Mouse (Mus musculus) stomach, embryonic 15.5 days (tissue): ENCODE results near the gene Psmb3. TPM values are rescaled to one million over a fixed set of nuclear protein-coding genes. Genes with fewer than 3 reads are reported as not detected.
"Not testable (repeated sequence)": the region's sequence is repeated elsewhere in the genome, so short reads cannot be mapped to it uniquely, and the experiment has no call there.

ENCODE experiments used
- ATAC-seq: fragments of 200-750 bp; cut with Nextera tagmentation; 2 replicates; pipeline ENCODE4 v1.8.0; 2017; ENCODE audit warnings: low read depth, moderate number of reproducible peaks, moderate TSS enrichment; ENCODE audit not compliant: insufficient read depth, low FRiP score
- H3K27ac ChIP-seq: fragments of 300-500 bp; sonication (generic); 2 replicates; pipeline ENCODE4 v1.5.1; 2015; ENCODE audit warnings: mild to moderate bottlenecking, inconsistent platforms
- H3K27me3 ChIP-seq: fragments of 300-500 bp; sonication (generic); replicated peaks from 2 replicates; pipeline ENCODE4 v1.6.1; 2015; ENCODE audit warnings: inconsistent platforms
- H3K36me3 ChIP-seq: fragments of 300-500 bp; sonication (generic); 2 replicates; pipeline ENCODE4 v1.6.1; 2015; ENCODE audit warnings: inconsistent platforms
- H3K4me1 ChIP-seq: fragments of 300-500 bp; sonication (generic); 2 replicates; pipeline ENCODE4 v1.6.1; 2015; ENCODE audit warnings: inconsistent platforms
- H3K4me2 ChIP-seq: fragments of 300-500 bp; sonication (generic); 2 replicates; pipeline ENCODE4 v1.6.1; 2015; ENCODE audit warnings: mild to moderate bottlenecking, inconsistent platforms
- H3K4me3 ChIP-seq: fragments of 300-500 bp; sonication (generic); replicated peaks from 2 replicates; pipeline ENCODE4 v1.5.1; 2015; ENCODE audit warnings: inconsistent platforms
- H3K9ac ChIP-seq: fragments of 300-500 bp; sonication (generic); 2 replicates; pipeline ENCODE4 v1.6.1; 2015; ENCODE audit warnings: inconsistent platforms
- H3K9me3 ChIP-seq: fragments of 300-500 bp; sonication (generic); 2 replicates; pipeline ENCODE4 v1.6.1; 2016; ENCODE audit warnings: inconsistent platforms
- WGBS: fragments of 180-500 bp; shearing (Covaris S2); methylation state at CpG from one replicate; pipeline ENCODE4 v1.1.7; 2015; 5-methylcytosine and 5-hydroxymethylcytosine counted together
- polyA plus RNA-seq: library from polyadenylated mRNA; unstranded; fragments of >200 nt; fragmentation: Nextera tagmentation; extraction: Ambion mirVana; gene quantifications from 2 replicates; pipeline ENCODE4 v1.2.1, GENCODE M21; 2015

Gene Psmb3
- polyA plus RNA-seq, 1 experiment from 2014 or later, result 396 TPM

DNA sequence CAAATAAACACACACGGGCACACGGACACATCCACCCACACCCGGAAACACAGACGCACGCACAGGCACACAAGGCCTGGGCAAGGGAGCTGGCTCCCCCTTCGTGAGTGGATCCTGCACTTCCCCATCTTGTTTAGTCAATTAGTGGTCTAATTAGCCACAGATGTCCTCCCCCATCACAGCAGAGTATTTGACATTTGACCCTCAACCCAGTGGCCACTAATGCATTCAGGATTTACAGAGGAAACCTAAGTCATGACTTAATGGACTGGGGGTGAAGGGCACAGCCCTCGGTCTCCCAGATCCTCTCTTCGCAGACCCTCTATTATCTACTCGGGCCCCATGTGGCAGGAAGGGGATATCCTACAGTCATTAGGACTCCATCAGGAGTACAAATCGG is 30.5 kb downstream of the Psmb3 start:
- Histone ChIP-seq H3K27ac (no peak overlapping the region), H3K4me2 (no peak overlapping the region), H3K4me1 (peaks cover 5% of the 10 kb centered on the region; the same call in 1 of the 2 replicates), H3K4me3 (no peak overlapping the region), H3K36me3 (peaks cover 5% of the 10 kb centered on the region), H3K9ac (no peak overlapping the region), H3K9me3 (no peaks in the 10 kb centered on the region), H3K27me3 (no peaks in the 10 kb centered on the region)
- ATAC-seq, result no peak
- 36% methylated on average over 10 of the region's 10 CpGs for WGBS

GRCm38 (mm10) chr11:97734810-97735209 is 31.6 kb downstream of the Psmb3 start:
- not testable (repeated sequence) for H3K27ac ChIP-seq, H3K4me3 ChIP-seq, ATAC-seq, H3K9ac ChIP-seq, H3K9me3 ChIP-seq, H3K27me3 ChIP-seq, H3K4me1 ChIP-seq, H3K4me2 ChIP-seq, H3K36me3 ChIP-seq
- 78% methylated on average over 5 of the region's 5 CpGs for WGBS

GRCm38 (mm10) chr11:97736645-97737044 is 33.4 kb downstream of the Psmb3 start:
- WGBS, result 84% methylated on average over 5 of the region's 5 CpGs
- no peaks in the 10 kb centered on the region for H3K9me3 ChIP-seq
- H3K4me3 ChIP-seq, result no peak overlapping the region
- H3K9ac ChIP-seq, result no peak overlapping the region
- H3K4me1 ChIP-seq, result peaks cover 10% of the 10 kb centered on the region; the same call in 1 of the 2 replicates
- H3K36me3 ChIP-seq, result no peaks in the 10 kb centered on the region
- H3K27me3 ChIP-seq, result no peaks in the 10 kb centered on the region
- ATAC-seq, result no peak
- H3K4me2 ChIP-seq, result no peak overlapping the region
- H3K27ac ChIP-seq, result no peak overlapping the region

DNA sequence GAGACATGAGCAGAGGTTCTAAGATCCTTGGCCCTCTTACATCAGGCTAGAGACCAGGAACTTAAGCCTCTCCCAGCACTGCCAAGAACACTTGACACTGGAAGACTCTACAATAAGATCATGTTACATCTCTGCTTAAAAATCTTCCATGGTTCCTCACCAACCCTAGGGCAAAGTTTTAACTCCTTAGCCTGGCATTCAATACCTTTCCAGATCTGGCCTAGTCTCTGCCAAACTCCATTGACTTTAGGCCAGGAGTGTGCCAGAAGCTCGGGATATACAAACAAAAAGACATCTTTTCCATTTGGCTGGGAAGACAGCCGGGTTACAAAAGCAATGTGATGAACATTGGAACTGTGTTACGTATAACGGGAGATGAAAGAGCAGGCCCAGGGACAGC is 34.4 kb downstream of the Psmb3 start:
- no peaks in the 10 kb centered on the region for H3K27me3 ChIP-seq
- no peak overlapping the region for H3K9ac ChIP-seq
- H3K4me2 ChIP-seq, result no peak overlapping the region
- no peaks in the 10 kb centered on the region for H3K36me3 ChIP-seq
- 65% methylated on average over 4 of the region's 4 CpGs for WGBS
- H3K9me3 ChIP-seq, result no peaks in the 10 kb centered on the region
- no peak overlapping the region for H3K4me3 ChIP-seq
- no peak overlapping the region for H3K27ac ChIP-seq
- no peak for ATAC-seq
- H3K4me1 ChIP-seq, result peaks cover 10% of the 10 kb centered on the region

DNA sequence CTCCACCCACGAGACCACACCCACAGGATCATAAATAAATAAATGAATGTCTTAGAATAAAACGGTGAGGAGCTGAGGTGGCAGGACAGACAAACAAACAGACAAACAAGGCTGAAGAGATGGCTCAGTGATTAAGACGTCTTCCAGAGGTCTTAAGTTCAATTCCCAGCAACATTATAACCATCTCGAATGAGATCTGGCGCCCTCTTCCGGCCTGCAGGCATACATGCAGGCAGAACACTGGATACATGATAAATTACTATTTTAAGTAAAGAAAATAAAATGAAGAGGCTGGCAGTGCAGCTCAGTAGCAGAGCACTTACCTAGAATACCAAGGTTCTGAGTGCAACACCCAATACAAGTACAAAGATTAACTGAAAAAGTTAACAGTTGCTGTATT is 35.5 kb downstream of the Psmb3 start:
- no peaks in the 10 kb centered on the region for H3K9me3 ChIP-seq
- H3K4me2 ChIP-seq, result no peak overlapping the region
- ATAC-seq, result no peak
- H3K9ac ChIP-seq, result no peak overlapping the region
- H3K4me3 ChIP-seq, result no peak overlapping the region
- H3K4me1 ChIP-seq, result peaks cover 20% of the 10 kb centered on the region
- 62% methylated on average over 6 of the region's 6 CpGs for WGBS
- H3K27me3 ChIP-seq, result no peaks in the 10 kb centered on the region
- H3K27ac ChIP-seq, result no peak overlapping the region
- no peaks in the 10 kb centered on the region for H3K36me3 ChIP-seq

- no peak overlapping the region for H3K4me2 ChIP-seq
- no peak overlapping the region for H3K9ac ChIP-seq
- H3K27ac ChIP-seq, result no peak overlapping the region
- WGBS, result 90% methylated on average over 3 of the region's 3 CpGs
- H3K27me3 ChIP-seq, result no peaks in the 10 kb centered on the region
- peaks cover 20% of the 10 kb centered on the region for H3K4me1 ChIP-seq
- ATAC-seq, result no peak
- no peaks in the 10 kb centered on the region for H3K36me3 ChIP-seq
- no peaks in the 10 kb centered on the region for H3K9me3 ChIP-seq
- H3K4me3 ChIP-seq, result no peak overlapping the region
These were observed 36.0 kb downstream of the Psmb3 start for GRCm38 (mm10) chr11:97739155-97739554.

DNA sequence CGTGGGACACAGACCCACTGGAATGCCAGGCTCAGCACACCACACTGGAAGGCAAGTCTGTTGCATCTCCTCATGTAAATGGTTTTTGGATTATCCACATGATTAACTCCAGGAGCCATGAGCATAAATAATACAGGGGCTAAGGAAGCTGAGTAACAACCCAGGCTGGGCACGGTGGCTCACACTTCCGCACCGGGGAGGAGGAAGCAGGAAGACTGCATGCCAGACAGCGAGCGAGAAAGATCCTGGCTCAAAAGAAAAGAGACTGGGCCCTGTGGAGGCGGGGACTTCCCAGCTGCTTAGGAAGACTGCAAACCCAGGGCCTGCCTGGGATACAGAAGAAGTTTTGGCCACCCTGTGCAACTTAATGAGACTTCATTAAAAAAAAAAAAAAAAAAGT is 37.0 kb downstream of the Psmb3 start:
- peaks cover 20% of the 10 kb centered on the region for H3K4me1 ChIP-seq
- H3K27ac ChIP-seq, result no peak overlapping the region
- 43% methylated on average over 7 of the region's 7 CpGs for WGBS

GRCm38 (mm10) chr11:97742157-97742556 is 39.0 kb downstream of the Psmb3 start:
- peaks cover 4% of the 10 kb centered on the region; the same call in 1 of the 2 replicates for H3K36me3 ChIP-seq
- peaks cover 20% of the 10 kb centered on the region for H3K4me1 ChIP-seq
- no peak for ATAC-seq
- no peaks in the 10 kb centered on the region for H3K27me3 ChIP-seq
- 94% methylated on average over 5 of the region's 5 CpGs for WGBS
- H3K4me2 ChIP-seq, result peak overlapping the region; percentile 70; the same call in 1 of the 2 replicates
- no peaks in the 10 kb centered on the region for H3K9me3 ChIP-seq
- H3K9ac ChIP-seq, result no peak overlapping the region
- H3K27ac ChIP-seq, result no peak overlapping the region
- H3K4me3 ChIP-seq, result no peak overlapping the region

More for the DNA sequence above, 37.0 kb downstream of the Psmb3 start:
- Histone ChIP-seq H3K9me3 (no peaks in the 10 kb centered on the region), H3K4me2 (no peak overlapping the region), H3K4me3 (no peak overlapping the region), H3K27me3 (no peaks in the 10 kb centered on the region), H3K36me3 (no peaks in the 10 kb centered on the region), H3K9ac (no peak overlapping the region)
- ATAC-seq, result no peak

- Histone ChIP-seq H3K27me3 (no peaks in the 10 kb centered on the region), H3K4me1 (peaks cover 19% of the 10 kb centered on the region), H3K9ac (no peak overlapping the region), H3K27ac (no peak overlapping the region), H3K4me2 (peak overlapping the region; percentile 70), H3K4me3 (no peak overlapping the region), H3K9me3 (no peaks in the 10 kb centered on the region), H3K36me3 (peaks cover 7% of the 10 kb centered on the region; the same call in 1 of the 2 replicates)
- WGBS, result 77% methylated on average over 9 of the region's 9 CpGs
- ATAC-seq, result no peak
These were observed 39.4 kb downstream of the Psmb3 start for GRCm38 (mm10) chr11:97742591-97742990.

DNA sequence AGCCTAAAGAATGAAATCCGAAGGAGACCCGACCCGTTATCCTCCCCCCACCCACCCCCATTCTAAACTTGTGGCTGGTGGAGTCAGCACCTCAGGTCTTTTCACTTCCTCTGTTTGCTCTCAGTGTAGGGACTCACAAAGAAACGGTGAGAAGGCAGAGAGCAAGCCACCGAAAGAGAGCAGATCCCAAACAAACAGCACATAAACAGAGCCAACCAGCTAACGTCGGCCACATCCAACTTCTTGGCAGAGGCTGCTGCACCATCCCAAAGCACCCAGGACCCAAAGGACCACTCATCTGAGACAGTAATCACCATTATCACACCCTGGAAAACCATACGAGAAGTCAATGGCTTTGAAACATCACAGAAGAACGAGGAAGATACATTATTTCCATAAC is 40.2 kb downstream of the Psmb3 start:
- H3K4me2 ChIP-seq, result peak overlapping the region; percentile 70
- H3K4me1 ChIP-seq, result peaks cover 15% of the 10 kb centered on the region
- WGBS, result 12% methylated on average over 9 of the region's 9 CpGs
- no peak for ATAC-seq
- H3K27ac ChIP-seq, result 0 out of 2 replicates have a peak overlapping the region, but pooled peaks have one; percentile 83
- no peaks in the 10 kb centered on the region for H3K27me3 ChIP-seq
- H3K36me3 ChIP-seq, result peaks cover 16% of the 10 kb centered on the region; the same call in 1 of the 2 replicates
- H3K4me3 ChIP-seq, result peak overlapping the region; percentile 88
- no peaks in the 10 kb centered on the region for H3K9me3 ChIP-seq
- peak overlapping the region; percentile 77; the same call in 1 of the 2 replicates for H3K9ac ChIP-seq

GRCm38 (mm10) chr11:97744063-97744717 is 41.0 kb downstream of the Psmb3 start, which contains the start of gene Pip4k2b:
Gene Pip4k2b, minus strand, starts transcription at chr11:97744704.
- no peaks in the 10 kb centered on the region for H3K9me3 ChIP-seq
- peak within 1 kb of the TSS; percentile 88 for H3K4me3 ChIP-seq
- under 1% methylated on average over 63 of the region's 63 CpGs for WGBS
- H3K27me3 ChIP-seq, result no peaks in the 10 kb centered on the region
- peaks cover 18% of the 10 kb centered on the region; the same call in 1 of the 2 replicates for H3K36me3 ChIP-seq
- peak within 1 kb of the TSS; percentile 77 for H3K9ac ChIP-seq
- ATAC-seq, result 0 out of 2 replicates have a peak, but pooled peaks have one; percentile 12
- H3K4me2 ChIP-seq, result peak within 1 kb of the TSS; percentile 70
- H3K4me1 ChIP-seq, result peaks cover 15% of the 10 kb centered on the region
- H3K27ac ChIP-seq, result peak within 1 kb of the TSS; percentile 95

DNA sequence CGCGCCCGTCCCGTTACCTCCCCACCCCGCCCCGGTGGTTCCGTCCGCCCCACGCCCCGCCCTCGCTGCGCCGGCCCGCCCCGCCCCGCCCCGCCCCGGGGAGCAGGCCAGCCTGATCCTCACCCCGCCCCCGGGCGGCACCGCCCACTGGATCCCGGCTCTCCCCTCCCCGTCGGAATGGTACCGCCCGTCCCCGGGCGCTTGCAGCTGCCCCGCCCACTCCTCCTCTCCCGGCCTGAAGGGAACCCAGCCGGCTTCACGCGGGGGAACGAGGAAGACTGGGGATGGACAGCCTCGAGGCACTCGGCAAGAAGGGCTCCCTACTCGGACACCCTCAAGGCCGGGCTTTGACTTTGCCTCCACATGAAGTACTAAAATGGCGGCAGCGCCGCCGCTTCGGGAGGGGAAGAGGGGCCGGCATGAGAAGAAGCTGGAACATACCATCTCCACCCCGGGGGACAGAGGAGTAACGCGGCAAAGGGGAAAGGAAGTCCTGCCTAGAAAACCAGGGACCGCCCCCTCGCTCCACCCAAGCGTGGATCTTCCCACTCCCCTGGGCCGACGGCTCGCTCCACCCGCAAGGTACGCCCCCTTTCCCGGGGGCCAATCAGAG is 41.6 kb downstream of the Psmb3 start:
- Histone ChIP-seq H3K27me3 (no peaks in the 10 kb centered on the region), H3K27ac (peak overlapping the region; percentile 95), H3K4me3 (peak overlapping the region; percentile 88), H3K4me1 (peaks cover 14% of the 10 kb centered on the region), H3K9me3 (no peaks in the 10 kb centered on the region), H3K36me3 (peaks cover 18% of the 10 kb centered on the region; the same call in 1 of the 2 replicates), H3K9ac (peak overlapping the region; percentile 73; the same call in 1 of the 2 replicates), H3K4me2 (peak overlapping the region; percentile 54)
- ATAC-seq, result peak; percentile 96
- 1% methylated on average over 46 of the region's 57 CpGs for WGBS
